Mouse (Mus musculus): Measurements from ENCODE around the gene Rps6ka5. TPM values are rescaled to one million over a fixed set of nuclear protein-coding genes. Genes with fewer than 3 reads are reported as not detected.

Rps6ka5 gene
- polyA plus RNA-seq, 1 experiment from 2014 or later = 1.6 TPM

DNA sequence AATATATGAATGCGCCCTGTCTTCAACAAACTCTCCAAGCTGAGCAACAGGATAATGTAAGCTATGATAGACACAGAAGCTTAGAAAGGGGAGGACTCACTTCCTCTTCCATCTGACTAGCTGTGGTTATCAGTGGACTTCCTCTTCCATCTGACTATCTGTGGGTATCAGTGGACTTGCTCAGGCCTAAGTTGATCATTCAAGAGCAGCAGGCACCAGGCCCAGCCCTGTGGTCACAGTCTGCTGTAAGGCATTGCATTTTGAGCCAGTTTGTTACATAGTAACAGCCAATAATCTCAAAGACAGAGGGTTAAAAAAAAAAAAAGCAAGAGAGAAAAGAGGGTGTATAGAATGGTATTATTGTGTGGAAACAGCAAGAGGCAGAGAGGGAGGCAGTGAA is 221.3 kb downstream of the Rps6ka5 start:
- Histone ChIP-seq H3K36me3 (ENCODE audit: control insufficient read depth, insufficient read depth) (no peaks in the 10 kb centered on the region), H3K4me1 (ENCODE audit: control insufficient read depth, low read depth, low read length) (no peaks in the 10 kb centered on the region), H3K4me2 (ENCODE audit: low read depth, low read length) (no peak overlapping the region), H3K27ac (ENCODE audit: low read length) (no peak overlapping the region), H3K9me3 (replicated peaks; ENCODE audit: control insufficient read depth, low read length) (no peaks in the 10 kb centered on the region), H3K9ac (ENCODE audit: low read depth, low read length) (no peak overlapping the region), H3K4me3 (ENCODE audit: low read depth, low read length) (no peak overlapping the region), H3K27me3 (ENCODE audit: control insufficient read depth, insufficient read depth, low read depth, low read length) (no peaks in the 10 kb centered on the region)
- ATAC-seq (ENCODE audit: low read depth) = 0 out of 2 replicates have a peak, but pooled peaks have one; percentile 12
- WGBS (ENCODE audit: insufficient replicate concordance) = 43% methylated on average over 1 of the region's 1 CpGs

DNA sequence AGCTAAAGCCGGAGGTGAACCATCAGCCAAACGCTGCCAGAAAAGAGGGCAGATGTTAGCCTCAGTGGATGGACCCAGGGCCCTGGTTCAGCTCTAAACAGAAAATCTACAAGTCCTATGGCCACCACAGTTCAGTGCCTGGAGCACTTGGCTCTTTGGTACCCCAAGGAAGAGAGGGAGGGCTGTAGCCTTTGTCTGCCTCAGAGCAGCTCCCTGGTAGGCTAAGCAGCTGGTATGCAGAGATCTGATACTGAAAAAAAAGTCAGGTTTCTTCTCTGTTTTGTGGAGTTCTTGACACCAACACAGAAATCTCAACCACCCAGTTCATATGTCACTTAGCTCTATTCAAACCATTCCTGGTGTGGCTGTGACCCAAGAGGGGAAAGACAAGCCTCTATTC is 222.2 kb downstream of the Rps6ka5 start:
- Histone ChIP-seq H3K9ac (ENCODE audit: low read depth, low read length) (no peak overlapping the region), H3K4me2 (ENCODE audit: low read depth, low read length) (no peak overlapping the region), H3K4me1 (ENCODE audit: control insufficient read depth, low read depth, low read length) (no peaks in the 10 kb centered on the region), H3K27ac (ENCODE audit: low read length) (no peak overlapping the region), H3K4me3 (ENCODE audit: low read depth, low read length) (no peak overlapping the region), H3K27me3 (ENCODE audit: control insufficient read depth, insufficient read depth, low read depth, low read length) (no peaks in the 10 kb centered on the region), H3K9me3 (replicated peaks; ENCODE audit: control insufficient read depth, low read length) (no peaks in the 10 kb centered on the region), H3K36me3 (ENCODE audit: control insufficient read depth, insufficient read depth) (no peaks in the 10 kb centered on the region)
- 76% methylated on average over 2 of the region's 2 CpGs for WGBS (ENCODE audit: insufficient replicate concordance)
- ATAC-seq (ENCODE audit: low read depth) = no peak

DNA sequence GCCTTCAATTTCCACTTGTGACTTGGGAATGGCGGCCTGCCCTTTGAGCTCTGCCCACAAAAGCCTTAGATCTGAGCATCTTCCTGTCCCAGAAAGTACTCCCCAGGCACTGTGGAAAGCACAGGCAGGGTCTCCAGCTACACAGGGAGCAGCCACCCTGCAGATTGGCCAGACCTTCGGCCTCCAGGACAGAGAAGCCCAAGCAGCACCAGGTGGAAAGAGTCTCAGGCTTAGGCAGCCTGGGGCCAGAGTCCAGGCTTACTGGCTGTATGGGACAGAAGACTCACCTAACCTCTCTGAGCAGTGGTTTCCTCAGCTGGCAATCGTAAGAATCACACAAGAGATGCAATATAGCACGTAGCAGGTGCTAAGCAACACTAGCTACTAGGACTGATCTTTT is 223.1 kb downstream of the Rps6ka5 start:
- Histone ChIP-seq H3K9me3 (replicated peaks; ENCODE audit: control insufficient read depth, low read length) (no peaks in the 10 kb centered on the region), H3K4me3 (ENCODE audit: low read depth, low read length) (no peak overlapping the region), H3K4me1 (ENCODE audit: control insufficient read depth, low read depth, low read length) (no peaks in the 10 kb centered on the region), H3K27me3 (ENCODE audit: control insufficient read depth, insufficient read depth, low read depth, low read length) (no peaks in the 10 kb centered on the region), H3K9ac (ENCODE audit: low read depth, low read length) (no peak overlapping the region), H3K36me3 (ENCODE audit: control insufficient read depth, insufficient read depth) (no peaks in the 10 kb centered on the region; the same call in 1 of the 2 replicates), H3K4me2 (ENCODE audit: low read depth, low read length) (no peak overlapping the region), H3K27ac (ENCODE audit: low read length) (no peak overlapping the region)
- no peak for ATAC-seq (ENCODE audit: low read depth)
- 53% methylated on average over 4 of the region's 4 CpGs for WGBS (ENCODE audit: insufficient replicate concordance)

DNA sequence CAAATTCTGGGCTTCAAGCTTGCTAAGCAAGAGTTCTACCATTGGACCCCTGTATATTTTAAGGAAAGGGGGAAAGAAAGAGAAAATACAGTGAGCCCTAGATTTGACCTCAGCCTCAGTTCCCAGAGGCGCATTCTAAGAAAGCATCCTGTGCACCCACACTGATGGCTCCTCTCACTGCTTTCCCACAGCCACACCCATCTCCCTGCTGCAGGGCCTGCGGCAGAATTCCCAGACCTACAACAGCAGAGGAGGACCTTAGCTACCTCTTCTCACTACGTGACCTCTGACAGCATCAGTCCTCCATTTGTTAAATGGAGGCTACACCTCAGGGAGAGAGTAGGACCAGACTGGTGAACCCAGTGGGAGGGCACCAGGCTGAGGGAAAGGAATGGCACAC is 224.2 kb downstream of the Rps6ka5 start:
- Histone ChIP-seq H3K9me3 (replicated peaks; ENCODE audit: control insufficient read depth, low read length) (no peaks in the 10 kb centered on the region), H3K27ac (ENCODE audit: low read length) (no peak overlapping the region), H3K9ac (ENCODE audit: low read depth, low read length) (no peak overlapping the region), H3K27me3 (ENCODE audit: control insufficient read depth, insufficient read depth, low read depth, low read length) (no peaks in the 10 kb centered on the region), H3K4me2 (ENCODE audit: low read depth, low read length) (no peak overlapping the region), H3K4me3 (ENCODE audit: low read depth, low read length) (no peak overlapping the region), H3K36me3 (ENCODE audit: control insufficient read depth, insufficient read depth) (no peaks in the 10 kb centered on the region; the same call in 1 of the 2 replicates), H3K4me1 (ENCODE audit: control insufficient read depth, low read depth, low read length) (no peaks in the 10 kb centered on the region)
- WGBS (ENCODE audit: insufficient replicate concordance) = 56% methylated on average over 3 of the region's 3 CpGs
- no peak for ATAC-seq (ENCODE audit: low read depth)

DNA sequence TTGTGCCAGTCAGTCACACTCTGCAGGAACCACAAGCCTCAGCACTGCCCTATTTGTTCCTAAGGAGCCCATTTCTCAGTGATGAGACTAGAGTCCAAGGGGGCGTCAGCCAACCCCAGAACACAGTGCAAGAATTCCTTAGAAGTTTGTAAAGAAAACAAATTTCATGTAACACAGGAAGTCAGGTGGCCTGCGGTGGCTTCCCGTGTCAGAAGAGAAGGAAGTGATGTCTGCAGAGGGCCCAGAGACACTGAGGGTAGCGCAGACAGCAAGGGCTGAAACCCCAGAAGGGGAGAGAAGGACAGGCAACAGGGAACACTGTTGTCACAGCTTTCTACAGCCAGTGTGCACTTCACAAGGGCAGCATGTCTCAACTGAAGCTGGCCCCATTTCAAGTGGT is 225.5 kb downstream of the Rps6ka5 start:
- H3K36me3 ChIP-seq (ENCODE audit: control insufficient read depth, insufficient read depth) = no peaks in the 10 kb centered on the region; the same call in 1 of the 2 replicates
- ATAC-seq (ENCODE audit: low read depth) = no peak
- no peaks in the 10 kb centered on the region for H3K4me1 ChIP-seq (ENCODE audit: control insufficient read depth, low read depth, low read length)

DNA sequence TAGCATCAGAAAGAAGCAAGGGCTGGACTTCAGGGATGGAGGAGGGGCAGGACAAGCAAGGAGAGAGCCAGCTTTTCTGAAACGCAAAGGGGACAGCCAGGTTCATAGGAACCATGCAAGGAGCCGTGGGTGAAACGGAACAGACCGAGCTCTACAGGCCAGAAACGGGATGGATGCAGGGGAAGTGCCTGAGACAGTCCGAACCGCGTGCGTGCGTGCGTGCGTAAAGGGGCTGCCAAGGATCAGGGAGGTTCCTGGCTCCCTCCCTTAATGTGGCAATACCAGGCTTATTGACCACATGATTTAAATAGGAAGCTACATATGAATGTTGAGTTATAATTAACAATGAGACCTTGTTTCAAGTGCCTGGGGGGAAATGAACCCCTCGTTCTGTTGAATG is 227.3 kb downstream of the Rps6ka5 start:
- Histone ChIP-seq H3K27ac (ENCODE audit: low read length) (no peak overlapping the region), H3K27me3 (ENCODE audit: control insufficient read depth, insufficient read depth, low read depth, low read length) (no peaks in the 10 kb centered on the region), H3K4me2 (ENCODE audit: low read depth, low read length) (no peak overlapping the region), H3K4me1 (ENCODE audit: control insufficient read depth, low read depth, low read length) (no peaks in the 10 kb centered on the region), H3K36me3 (ENCODE audit: control insufficient read depth, insufficient read depth) (no peaks in the 10 kb centered on the region; the same call in 1 of the 2 replicates), H3K4me3 (ENCODE audit: low read depth, low read length) (no peak overlapping the region), H3K9ac (ENCODE audit: low read depth, low read length) (no peak overlapping the region), H3K9me3 (replicated peaks; ENCODE audit: control insufficient read depth, low read length) (no peaks in the 10 kb centered on the region)
- no peak for ATAC-seq (ENCODE audit: low read depth)
- 75% methylated on average over 13 of the region's 13 CpGs for WGBS (ENCODE audit: insufficient replicate concordance)

More for the DNA sequence above, 225.5 kb downstream of the Rps6ka5 start:
- no peak overlapping the region for H3K27ac ChIP-seq (ENCODE audit: low read length)
- no peak overlapping the region for H3K4me2 ChIP-seq (ENCODE audit: low read depth, low read length)
- no peak overlapping the region for H3K4me3 ChIP-seq (ENCODE audit: low read depth, low read length)
- no peak overlapping the region for H3K9ac ChIP-seq (ENCODE audit: low read depth, low read length)
- 25% methylated on average over 4 of the region's 4 CpGs for WGBS (ENCODE audit: insufficient replicate concordance)
- no peaks in the 10 kb centered on the region for H3K9me3 ChIP-seq (replicated peaks; ENCODE audit: control insufficient read depth, low read length)
- H3K27me3 ChIP-seq (ENCODE audit: control insufficient read depth, insufficient read depth, low read depth, low read length) = no peaks in the 10 kb centered on the region

Other genes starting within 250 kb of the Rps6ka5 start
- gene Ttc7b, start 206.2 kb downstream of the Rps6ka5 start, polyA plus RNA-seq (2015; fragmentation: Nextera tagmentation; extraction: Ambion mirVana) = 0.48 and 0.93 TPM in 2 replicates
- gene Dglucy, start 52.1 kb upstream of the Rps6ka5 start, polyA plus RNA-seq (2015; fragmentation: Nextera tagmentation; extraction: Ambion mirVana) = 1.1 and 1.4 TPM in 2 replicates
- 0.04 and 0.08 TPM in 2 replicates for gene Gpr68, start 181.2 kb upstream of the Rps6ka5 start, polyA plus RNA-seq (2015; fragmentation: Nextera tagmentation; extraction: Ambion mirVana)